Mouse (Mus musculus) MEL (cell line): ENCODE measurements around the gene Keap1. TPM values are rescaled to one million over a fixed set of nuclear protein-coding genes. Genes with fewer than 3 reads are reported as not detected.

Experiments used
- DNase-seq: peaks from one replicate; pipeline ENCODE4 v3.0.0; 2011; ENCODE audit warnings: low read depth, low spot score
- H3K27ac ChIP-seq: 2 replicates; pipeline ENCODE4 v1.5.1; 2012; ENCODE audit warnings: low read depth, mild to moderate bottlenecking, control low read depth, low read length, moderate library complexity; ENCODE audit not compliant: control insufficient read depth
- H3K27me3 ChIP-seq, 2 experiments: fragments of 150-350 bp in 1 of 2; sonication (generic) in 1 of 2; 2 replicates each; pipeline ENCODE4 v1.6.1; 2012; ENCODE audit warnings: low read length in 2 of 2, mild to moderate bottlenecking in 2 of 2, improper control_type of control experiment in 1 of 2, moderate library complexity in 1 of 2; ENCODE audit not compliant: insufficient read depth in 2 of 2, control insufficient read depth in 1 of 2
- H3K36me3 ChIP-seq, 2 experiments: 2 replicates each; pipeline ENCODE4 v1.6.1; 2012 to 2014; ENCODE audit warnings: low read length in 2 of 2, improper control_type of control experiment in 1 of 2, inconsistent platforms in 1 of 2, mild to moderate bottlenecking in 1 of 2; ENCODE audit not compliant: insufficient read depth in 2 of 2, control insufficient read depth in 1 of 2
- H3K4me1 ChIP-seq, 2 experiments: fragments of 150-350 bp in 1 of 2; sonication (generic) in 1 of 2; 2 replicates each; pipeline ENCODE4 v1.6.1; 2012; ENCODE audit warnings: low read length in 2 of 2, improper control_type of control experiment in 1 of 2, mild to moderate bottlenecking in 1 of 2; ENCODE audit not compliant: insufficient read depth in 2 of 2, control insufficient read depth in 1 of 2
- H3K4me3 ChIP-seq, 2 experiments: fragments of 150-350 bp in 1 of 2; sonication (generic) in 1 of 2; 2 replicates each; pipeline ENCODE4 v1.5.1; 2012; ENCODE audit warnings: low read depth in 2 of 2, low read length in 2 of 2, mild to moderate bottlenecking in 2 of 2, moderate library complexity in 2 of 2, control low read depth in 1 of 2, improper control_type of control experiment in 1 of 2; ENCODE audit not compliant: control insufficient read depth in 1 of 2, insufficient read depth in 1 of 2
- H3K79me2 ChIP-seq: 2 replicates; pipeline ENCODE4 v1.6.1; 2012; ENCODE audit warnings: mild to moderate bottlenecking, low read length, moderate library complexity; ENCODE audit not compliant: control insufficient read depth, poor library complexity, insufficient read depth
- H3K9ac ChIP-seq: 2 replicates; pipeline ENCODE4 v1.6.1; 2012; ENCODE audit warnings: low read depth, mild to moderate bottlenecking, control low read depth, low read length, moderate library complexity; ENCODE audit not compliant: control insufficient read depth, poor library complexity, severe bottlenecking
- H3K9me3 ChIP-seq: fragments of 150-350 bp; sonication (generic); replicated peaks from 2 replicates; pipeline ENCODE4 v1.6.1; 2012; ENCODE audit warnings: mild to moderate bottlenecking, low read length, improper control_type of control experiment, moderate library complexity; ENCODE audit not compliant: insufficient read depth
- BHLHE40 ChIP-seq: IDR thresholded peaks from 2 replicates; pipeline ENCODE4 v1.6.1; 2012; ENCODE audit warnings: low read depth, mild to moderate bottlenecking, inconsistent platforms, low read length, improper control_type of control experiment, borderline replicate concordance
- E2F4 ChIP-seq: IDR thresholded peaks from 2 replicates; pipeline ENCODE4 v1.6.1; 2011; ENCODE audit warnings: low read depth, low read length, improper control_type of control experiment, borderline replicate concordance
- ELF1 ChIP-seq: IDR thresholded peaks from 2 replicates; pipeline ENCODE4 v1.6.1; 2014; ENCODE audit warnings: low read depth, mild to moderate bottlenecking, inconsistent platforms, low read length, improper control_type of control experiment, moderate library complexity
- ETS1 ChIP-seq: IDR thresholded peaks from 2 replicates; pipeline ENCODE4 v1.6.1; 2012; ENCODE audit warnings: low read depth, mild to moderate bottlenecking, inconsistent platforms, low read length, improper control_type of control experiment, moderate library complexity
- GATA1 ChIP-seq: IDR thresholded peaks from 2 replicates; pipeline ENCODE4 v1.6.1; 2011; ENCODE audit warnings: low read depth, low read length, improper control_type of control experiment
- MAFK ChIP-seq: IDR thresholded peaks from 2 replicates; pipeline ENCODE4 v1.6.1; 2011; ENCODE audit warnings: low read depth, mild to moderate bottlenecking, low read length, improper control_type of control experiment, borderline replicate concordance
- MEF2A ChIP-seq: IDR thresholded peaks from 2 replicates; pipeline ENCODE4 v1.6.1; 2014; ENCODE audit warnings: low read depth, mild to moderate bottlenecking, inconsistent platforms, low read length, improper control_type of control experiment; ENCODE audit not compliant: poor library complexity, insufficient replicate concordance, severe bottlenecking; ENCODE audit errors: extremely low read depth
- MXI1 ChIP-seq: IDR thresholded peaks from 2 replicates; pipeline ENCODE4 v1.6.1; 2011; ENCODE audit warnings: mild to moderate bottlenecking, low read depth, low read length, improper control_type of control experiment
- MYB ChIP-seq: IDR thresholded peaks from 2 replicates; pipeline ENCODE4 v1.6.1; 2011; ENCODE audit warnings: mild to moderate bottlenecking, low read depth, low read length, improper control_type of control experiment
- POLR2A ChIP-seq, 2 experiments: IDR thresholded peaks; 2 replicates each; pipeline ENCODE4 v1.6.1; 2011 to 2012; ENCODE audit warnings: low read length in 2 of 2, mild to moderate bottlenecking in 2 of 2, control low read depth in 1 of 2, improper control_type of control experiment in 1 of 2, low read depth in 1 of 2, moderate library complexity in 1 of 2; ENCODE audit not compliant: control insufficient read depth in 1 of 2, insufficient read depth in 1 of 2, poor library complexity in 1 of 2
- POLR2AphosphoS5 ChIP-seq: IDR thresholded peaks from 2 replicates; pipeline ENCODE4 v1.6.1; 2012; ENCODE audit warnings: low read depth, borderline replicate concordance, mild to moderate bottlenecking, inconsistent platforms, low read length, moderate library complexity, mixed read lengths
- RCOR1 ChIP-seq: IDR thresholded peaks from 2 replicates; pipeline ENCODE4 v1.6.1; 2012; ENCODE audit warnings: low read depth, mild to moderate bottlenecking, inconsistent platforms, low read length, improper control_type of control experiment
- TAL1 ChIP-seq: IDR thresholded peaks from 2 replicates; pipeline ENCODE4 v1.6.1; 2012; ENCODE audit warnings: mild to moderate bottlenecking, inconsistent platforms, low read length, moderate library complexity, mixed read lengths
- TBP ChIP-seq: IDR thresholded peaks from 2 replicates; pipeline ENCODE4 v1.8.0; 2011; ENCODE audit warnings: low read depth, low read length, improper control_type of control experiment
- UBTF ChIP-seq: IDR thresholded peaks from 2 replicates; pipeline ENCODE4 v1.6.1; 2012; ENCODE audit warnings: low read depth, mild to moderate bottlenecking, inconsistent platforms, low read length, improper control_type of control experiment, moderate library complexity, borderline replicate concordance; ENCODE audit not compliant: insufficient read depth
- USF1 ChIP-seq: IDR thresholded peaks from 2 replicates; pipeline ENCODE4 v1.6.1; 2014; ENCODE audit warnings: low read depth, mild to moderate bottlenecking, inconsistent platforms, low read length, improper control_type of control experiment, moderate library complexity
- USF2 ChIP-seq, 2 experiments: IDR thresholded peaks; 2 replicates each; pipeline ENCODE4 v1.6.1; 2011 to 2012; ENCODE audit warnings: improper control_type of control experiment in 2 of 2, low read length in 2 of 2, borderline replicate concordance in 1 of 2, inconsistent platforms in 1 of 2, low read depth in 1 of 2, mild to moderate bottlenecking in 1 of 2; ENCODE audit not compliant: insufficient read depth in 1 of 2
- ZC3H11A ChIP-seq: IDR thresholded peaks from 2 replicates; pipeline ENCODE4 v1.6.1; 2012; ENCODE audit warnings: low read depth, mild to moderate bottlenecking, inconsistent platforms, low read length, improper control_type of control experiment
- ZKSCAN1 ChIP-seq: IDR thresholded peaks from 2 replicates; pipeline ENCODE4 v1.6.1; 2012; ENCODE audit warnings: low read depth, mild to moderate bottlenecking, inconsistent platforms, low read length, improper control_type of control experiment, moderate library complexity
- polyA plus RNA-seq, 2 experiments: library from polyadenylated mRNA; stranded (reverse) in 1 of 2; unstranded in 1 of 2; fragments of >175 nt in 1 of 2; fragments of >200 nt in 1 of 2; gene quantifications; 2 replicates each; pipeline versions ENCODE4 v1.2.1 to v1.2.4; 2012; ENCODE audit warnings: low replicate concordance in 2 of 2, low read depth in 1 of 2; ENCODE audit not compliant: insufficient read length in 2 of 2, insufficient read depth in 1 of 2, missing spikeins in 1 of 2
- total RNA-seq: library from RNA; depleted of rRNA; stranded (reverse); fragments of 300-350 nt; gene quantifications from 2 replicates; pipeline ENCODE4 v1.2.3, GENCODE M21; 2012

The Keap1 gene
- total and polyA plus RNA-seq, 3 experiments: 67.5 to 174 (median 171) TPM

DNA sequence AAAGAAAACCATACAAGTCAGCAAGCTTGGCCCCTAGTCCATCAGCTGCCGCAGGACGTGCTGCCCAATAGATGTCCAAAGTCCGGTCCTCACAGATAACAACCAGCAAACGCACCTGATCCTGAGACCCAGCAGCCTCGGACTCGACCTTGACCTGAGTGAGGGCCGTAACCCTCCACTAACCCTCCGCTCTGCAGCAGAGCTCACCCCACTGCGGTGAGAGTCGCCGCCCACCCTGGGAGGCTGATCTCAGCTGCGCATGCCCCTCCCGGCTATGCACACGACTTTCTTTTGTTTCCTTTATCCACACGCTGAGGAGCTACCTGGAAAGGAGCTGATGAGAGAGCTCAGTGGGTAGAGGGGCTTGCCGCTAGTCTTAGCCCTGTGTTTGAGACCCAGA, 11.8 kb downstream of the Keap1 start:
- Histone ChIP-seq H3K79me2 (no peaks in the 10 kb centered on the region), H3K4me3 (peak overlapping the region; percentile 28 to 31), H3K9ac (peak overlapping the region; percentile 33), H3K9me3 (no peaks in the 10 kb centered on the region), H3K36me3 (peaks cover 4 to 11% of the 10 kb centered on the region in 2 experiments), H3K27ac (no peak overlapping the region; the same call in 1 of the 2 replicates), H3K27me3 (no peaks in the 10 kb centered on the region), H3K4me1 (peaks cover 2 to 20% of the 10 kb centered on the region in 2 experiments; a peak in 3 of 4 replicates)
- no peak for TF ChIP-seq RCOR1
- 0 out of 2 replicates have a peak, but pooled peaks have one; percentile 30 for TF ChIP-seq UBTF
- no peak for TF ChIP-seq GATA1
- no peak for TF ChIP-seq USF1
- no peak for TF ChIP-seq ZKSCAN1
- no peak for TF ChIP-seq MXI1
- no peak for TF ChIP-seq TAL1
- TF ChIP-seq MAFK: no peak
- no peak for TF ChIP-seq USF2 (IDR thresholded peaks at IDR 0.05; ENCODE audit: borderline replicate concordance in 1 of 2, insufficient read depth in 1 of 2, low read depth in 1 of 2, low read length in 2 of 2)
- no peak for TF ChIP-seq ZC3H11A
- TF ChIP-seq BHLHE40: no peak
- TF ChIP-seq MEF2A: no peak
- no peak for TF ChIP-seq ETS1
- peak; percentile 69; the same call in 1 of the 2 replicates for TF ChIP-seq POLR2AphosphoS5
- DNase-seq: peak; percentile 63

DNA sequence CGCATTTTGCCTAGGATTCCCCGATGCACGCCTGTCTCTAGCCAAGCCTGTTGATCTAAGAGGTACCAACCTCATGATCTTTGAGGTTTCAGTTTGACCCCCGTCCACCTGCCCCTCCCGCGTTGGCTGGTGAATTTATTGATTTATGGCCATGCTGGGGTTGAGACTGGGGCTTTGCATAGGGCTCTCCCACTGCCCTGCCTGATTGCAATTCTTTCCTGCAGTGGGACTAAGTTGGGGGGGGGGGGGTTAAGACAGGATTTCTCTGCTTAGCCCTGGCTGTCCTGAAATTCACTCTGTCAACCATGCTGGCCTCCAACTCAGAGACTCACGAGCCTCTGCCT, 13.8 kb downstream of the Keap1 start:
- DNase-seq: no peak

More for the DNA sequence above, 13.8 kb downstream of the Keap1 start:
- H3K27me3 ChIP-seq: no peaks in the 10 kb centered on the region
- H3K4me1 ChIP-seq: peaks cover 4 to 28% of the 10 kb centered on the region in 2 experiments; a peak in 3 of 4 replicates
- H3K9ac ChIP-seq: peak overlapping the region; percentile 37
- H3K79me2 ChIP-seq: no peaks in the 10 kb centered on the region
- H3K27ac ChIP-seq: no peak overlapping the region
- H3K4me3 ChIP-seq: peak overlapping the region; percentile 39 to 59
- H3K36me3 ChIP-seq: peaks cover 1 to 21% of the 10 kb centered on the region in 2 experiments
- no peaks in the 10 kb centered on the region for H3K9me3 ChIP-seq
- no peak for TF ChIP-seq E2F4
- peak in 1 of 2 experiments; percentile 30; a peak in 1 of 4 replicates for TF ChIP-seq POLR2A (IDR thresholded peaks at IDR 0.05; ENCODE audit: control insufficient read depth in 1 of 2, insufficient read depth in 1 of 2, low read depth in 1 of 2, low read length in 2 of 2, poor library complexity in 1 of 2)
- no peak for TF ChIP-seq MYB
- no peak for TF ChIP-seq ELF1
- no peak for TF ChIP-seq MEF2A
- TF ChIP-seq UBTF: peak; percentile 91; the same call in 1 of the 2 replicates
- no peak for TF ChIP-seq ZC3H11A
- no peak for TF ChIP-seq TBP
- TF ChIP-seq BHLHE40: no peak
